Mouse (Mus musculus) cerebellum, adult 9-10 months (tissue): ENCODE data around the gene Baz1b.
"Not testable (repeated sequence)": the region's sequence is repeated elsewhere in the genome, so short reads cannot be mapped to it uniquely, and the experiment has no call there.

ENCODE experiments used
- DNase-seq: peaks from one replicate; pipeline ENCODE4 v3.0.0; 2022

Gene Baz1b

GRCm38 (mm10) chr5:135180796-135181195, 6.3 kb upstream of the Baz1b start:
- DNase-seq = peak; percentile 45

GRCm38 (mm10) chr5:135181776-135182175, 5.3 kb upstream of the Baz1b start:
- peak; percentile 34 for DNase-seq

- peak; percentile 64 for DNase-seq
Observed at GRCm38 (mm10) chr5:135183131-135183861, 3.8 kb upstream of the Baz1b start.

- peak; percentile 46 for DNase-seq
Observed at GRCm38 (mm10) chr5:135185016-135185415, 2.0 kb upstream of the Baz1b start.

- peak; percentile 73 for DNase-seq
Observed at GRCm38 (mm10) chr5:135185596-135185995, 1.5 kb upstream of the Baz1b start.

- DNase-seq = no peak
Observed at GRCm38 (mm10) chr5:135186231-135186620, 838 bp upstream of the Baz1b start.

- DNase-seq = peak; percentile 68
Observed at GRCm38 (mm10) chr5:135187349-135188213, 517 bp downstream of the Baz1b start.

- DNase-seq = no peak
Observed at GRCm38 (mm10) chr5:135188214-135188554, 1.1 kb downstream of the Baz1b start.

- DNase-seq = peak; percentile 36
Observed at GRCm38 (mm10) chr5:135189281-135190022, 2.4 kb downstream of the Baz1b start.

- DNase-seq = peak; percentile 87
Observed at GRCm38 (mm10) chr5:135191620-135192019, 4.6 kb downstream of the Baz1b start.

GRCm38 (mm10) chr5:135192431-135192830, 5.4 kb downstream of the Baz1b start:
- no peak for DNase-seq

GRCm38 (mm10) chr5:135196367-135196766, 9.3 kb downstream of the Baz1b start:
- DNase-seq = no peak

GRCm38 (mm10) chr5:135202763-135203162, 15.7 kb downstream of the Baz1b start:
- no peak for DNase-seq

- no peak for DNase-seq
Observed at GRCm38 (mm10) chr5:135208197-135208596, 21.1 kb downstream of the Baz1b start.

- DNase-seq = peak; percentile 49
Observed at GRCm38 (mm10) chr5:135216871-135217270, 29.8 kb downstream of the Baz1b start.

- DNase-seq = no peak
Observed at GRCm38 (mm10) chr5:135220941-135221340, 33.9 kb downstream of the Baz1b start.

GRCm38 (mm10) chr5:135222066-135222465, 35.0 kb downstream of the Baz1b start:
- no peak for DNase-seq

- no peak for DNase-seq
Observed at GRCm38 (mm10) chr5:135224169-135224568, 37.1 kb downstream of the Baz1b start.

- not testable (repeated sequence) for DNase-seq
Observed at GRCm38 (mm10) chr5:135225879-135226278, 38.8 kb downstream of the Baz1b start.

GRCm38 (mm10) chr5:135230186-135230585, 43.1 kb downstream of the Baz1b start:
- no peak for DNase-seq

- no peak for DNase-seq
Observed at GRCm38 (mm10) chr5:135233166-135233920, 46.3 kb downstream of the Baz1b start.

GRCm38 (mm10) chr5:135236571-135236970, 49.5 kb downstream of the Baz1b start:
- DNase-seq = peak; percentile 54

- no peak for DNase-seq
Observed at GRCm38 (mm10) chr5:135238832-135239231, 51.8 kb downstream of the Baz1b start.
